Mouse (Mus musculus): Measurements from ENCODE around the gene Ctnnbip1. TPM values are rescaled to one million over a fixed set of nuclear protein-coding genes. Genes with fewer than 3 reads are reported as not detected.

Ctnnbip1 gene
- polyA plus RNA-seq, 1 experiment from 2014 or later, result 24.6 TPM

DNA sequence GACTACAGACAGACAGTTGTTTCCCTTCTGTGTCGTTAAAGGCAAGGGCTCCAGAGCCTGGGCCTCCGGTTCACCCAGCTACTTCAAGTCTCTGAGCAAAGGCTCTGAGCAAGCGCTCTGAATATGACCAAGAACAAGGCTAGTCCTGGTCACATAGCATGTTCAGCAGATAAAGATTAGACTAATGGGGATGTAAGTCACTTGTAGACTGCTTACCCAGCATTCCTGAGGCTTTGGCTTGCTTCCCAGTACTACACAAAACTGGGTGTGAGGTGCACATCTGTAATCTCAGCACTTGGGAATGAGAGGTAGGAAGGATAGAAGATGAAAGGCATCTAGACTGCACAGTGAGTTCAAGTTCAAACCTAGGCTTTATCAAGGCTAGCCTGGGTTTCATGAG, 40.4 kb downstream of the Ctnnbip1 start:
- H3K9me3 ChIP-seq (ENCODE audit: control insufficient read depth, low read length), result no peaks in the 10 kb centered on the region
- H3K4me2 ChIP-seq, result no peak overlapping the region
- DNase-seq (ENCODE audit: low spot score) (no peak), ATAC-seq (replicated peaks; ENCODE audit: low FRiP score) (no peak)
- no peak overlapping the region for H3K4me3 ChIP-seq (ENCODE audit: low read depth, low read length)
- H3K27me3 ChIP-seq (replicated peaks; ENCODE audit: control insufficient read depth, insufficient read depth, low read length), result peaks cover 3% of the 10 kb centered on the region; the same call in 1 of the 2 replicates
- H3K27ac ChIP-seq (ENCODE audit: low read depth, low read length), result no peak overlapping the region
- peaks cover 8% of the 10 kb centered on the region; the same call in 1 of the 2 replicates for H3K4me1 ChIP-seq (replicated peaks; ENCODE audit: control insufficient read depth, insufficient read depth, low read length)
- no peaks in the 10 kb centered on the region for H3K36me3 ChIP-seq (ENCODE audit: control insufficient read depth, insufficient read depth, low read length)
- WGBS, result 83% methylated on average over 3 of the region's 3 CpGs
- no peak overlapping the region for H3K9ac ChIP-seq (ENCODE audit: low read depth, low read length)

GRCm38 (mm10) chr4:149561392-149561791, 43.4 kb downstream of the Ctnnbip1 start:
- Histone ChIP-seq H3K9ac (ENCODE audit: low read depth, low read length) (no peak overlapping the region), H3K4me2 (no peak overlapping the region), H3K4me3 (ENCODE audit: low read depth, low read length) (no peak overlapping the region), H3K27ac (ENCODE audit: low read depth, low read length) (no peak overlapping the region), H3K27me3 (replicated peaks; ENCODE audit: control insufficient read depth, insufficient read depth, low read length) (peaks cover 3% of the 10 kb centered on the region; the same call in 1 of the 2 replicates), H3K4me1 (replicated peaks; ENCODE audit: control insufficient read depth, insufficient read depth, low read length) (peaks cover 8% of the 10 kb centered on the region; the same call in 1 of the 2 replicates), H3K36me3 (ENCODE audit: control insufficient read depth, insufficient read depth, low read length) (no peaks in the 10 kb centered on the region), H3K9me3 (ENCODE audit: control insufficient read depth, low read length) (no peaks in the 10 kb centered on the region)
- DNase-seq (ENCODE audit: low spot score), result no peak
- ATAC-seq (replicated peaks; ENCODE audit: low FRiP score), result no peak
- WGBS, result 82% methylated on average over 4 of the region's 4 CpGs

GRCm38 (mm10) chr4:149561986-149562904, 44.2 kb downstream of the Ctnnbip1 start:
- H3K36me3 ChIP-seq (ENCODE audit: control insufficient read depth, insufficient read depth, low read length), result no peaks in the 10 kb centered on the region
- no peak overlapping the region for H3K9ac ChIP-seq (ENCODE audit: low read depth, low read length)
- 0 out of 2 replicates have a peak overlapping the region, but pooled peaks have one; percentile 7 for H3K4me2 ChIP-seq
- peaks cover 3% of the 10 kb centered on the region; the same call in 1 of the 2 replicates for H3K27me3 ChIP-seq (replicated peaks; ENCODE audit: control insufficient read depth, insufficient read depth, low read length)
- WGBS, result 51% methylated on average over 21 of the region's 21 CpGs
- DNase-seq (ENCODE audit: low spot score) (no peak), ATAC-seq (replicated peaks; ENCODE audit: low FRiP score) (peak; percentile 60; the same call in 1 of the 2 replicates)
- peaks cover 8% of the 10 kb centered on the region; the same call in 1 of the 2 replicates for H3K4me1 ChIP-seq (replicated peaks; ENCODE audit: control insufficient read depth, insufficient read depth, low read length)
- H3K27ac ChIP-seq (ENCODE audit: low read depth, low read length), result peak overlapping the region; percentile 36; the same call in 1 of the 2 replicates
- no peaks in the 10 kb centered on the region for H3K9me3 ChIP-seq (ENCODE audit: control insufficient read depth, low read length)
- no peak overlapping the region for H3K4me3 ChIP-seq (ENCODE audit: low read depth, low read length)

DNA sequence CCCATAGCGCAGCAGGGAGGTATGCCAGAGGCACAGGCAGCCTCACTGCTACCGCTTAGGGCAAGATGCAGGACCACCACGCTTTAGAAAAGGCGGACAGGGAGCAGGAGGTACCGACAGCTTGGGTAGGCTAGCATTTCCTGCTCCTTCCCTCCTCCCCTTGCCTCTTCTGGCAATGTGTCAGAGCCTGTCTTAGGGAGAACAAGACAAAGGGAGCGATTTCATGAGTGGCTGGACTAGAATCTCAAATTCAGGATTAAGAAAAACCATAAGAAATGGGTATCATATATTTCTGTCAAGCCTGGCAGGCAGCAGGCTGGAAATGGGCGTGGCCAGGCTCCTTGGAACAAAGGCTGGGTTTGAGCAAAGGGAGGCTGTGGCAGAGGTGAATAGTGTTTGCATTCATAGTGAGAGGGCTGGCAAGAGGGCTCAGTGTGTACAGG, 44.9 kb downstream of the Ctnnbip1 start:
- H3K36me3 ChIP-seq (ENCODE audit: control insufficient read depth, insufficient read depth, low read length), result no peaks in the 10 kb centered on the region
- no peaks in the 10 kb centered on the region for H3K9me3 ChIP-seq (ENCODE audit: control insufficient read depth, low read length)
- no peak overlapping the region for H3K4me3 ChIP-seq (ENCODE audit: low read depth, low read length)
- 0 out of 2 replicates have a peak overlapping the region, but pooled peaks have one; percentile 7 for H3K4me2 ChIP-seq
- H3K4me1 ChIP-seq (replicated peaks; ENCODE audit: control insufficient read depth, insufficient read depth, low read length), result peaks cover 12% of the 10 kb centered on the region
- DNase-seq (ENCODE audit: low spot score) (no peak), ATAC-seq (replicated peaks; ENCODE audit: low FRiP score) (no peak)
- WGBS, result 46% methylated on average over 7 of the region's 7 CpGs
- H3K27ac ChIP-seq (ENCODE audit: low read depth, low read length), result 0 out of 2 replicates have a peak overlapping the region, but pooled peaks have one; percentile 36
- no peak overlapping the region for H3K9ac ChIP-seq (ENCODE audit: low read depth, low read length)
- H3K27me3 ChIP-seq (replicated peaks; ENCODE audit: control insufficient read depth, insufficient read depth, low read length), result peaks cover 3% of the 10 kb centered on the region; the same call in 1 of the 2 replicates

- Histone ChIP-seq H3K9me3 (ENCODE audit: control insufficient read depth, low read length) (no peaks in the 10 kb centered on the region), H3K4me1 (replicated peaks; ENCODE audit: control insufficient read depth, insufficient read depth, low read length) (peaks cover 12% of the 10 kb centered on the region), H3K27ac (ENCODE audit: low read depth, low read length) (no peak overlapping the region), H3K36me3 (ENCODE audit: control insufficient read depth, insufficient read depth, low read length) (no peaks in the 10 kb centered on the region), H3K4me3 (ENCODE audit: low read depth, low read length) (no peak overlapping the region), H3K9ac (ENCODE audit: low read depth, low read length) (no peak overlapping the region), H3K27me3 (replicated peaks; ENCODE audit: control insufficient read depth, insufficient read depth, low read length) (peaks cover 3% of the 10 kb centered on the region; the same call in 1 of the 2 replicates), H3K4me2 (no peak overlapping the region)
- 67% methylated on average over 10 of the region's 10 CpGs for WGBS
- no peak for DNase-seq (ENCODE audit: low spot score)
- ATAC-seq (replicated peaks; ENCODE audit: low FRiP score), result no peak
Measured at GRCm38 (mm10) chr4:149563941-149564361, 45.9 kb downstream of the Ctnnbip1 start.

DNA sequence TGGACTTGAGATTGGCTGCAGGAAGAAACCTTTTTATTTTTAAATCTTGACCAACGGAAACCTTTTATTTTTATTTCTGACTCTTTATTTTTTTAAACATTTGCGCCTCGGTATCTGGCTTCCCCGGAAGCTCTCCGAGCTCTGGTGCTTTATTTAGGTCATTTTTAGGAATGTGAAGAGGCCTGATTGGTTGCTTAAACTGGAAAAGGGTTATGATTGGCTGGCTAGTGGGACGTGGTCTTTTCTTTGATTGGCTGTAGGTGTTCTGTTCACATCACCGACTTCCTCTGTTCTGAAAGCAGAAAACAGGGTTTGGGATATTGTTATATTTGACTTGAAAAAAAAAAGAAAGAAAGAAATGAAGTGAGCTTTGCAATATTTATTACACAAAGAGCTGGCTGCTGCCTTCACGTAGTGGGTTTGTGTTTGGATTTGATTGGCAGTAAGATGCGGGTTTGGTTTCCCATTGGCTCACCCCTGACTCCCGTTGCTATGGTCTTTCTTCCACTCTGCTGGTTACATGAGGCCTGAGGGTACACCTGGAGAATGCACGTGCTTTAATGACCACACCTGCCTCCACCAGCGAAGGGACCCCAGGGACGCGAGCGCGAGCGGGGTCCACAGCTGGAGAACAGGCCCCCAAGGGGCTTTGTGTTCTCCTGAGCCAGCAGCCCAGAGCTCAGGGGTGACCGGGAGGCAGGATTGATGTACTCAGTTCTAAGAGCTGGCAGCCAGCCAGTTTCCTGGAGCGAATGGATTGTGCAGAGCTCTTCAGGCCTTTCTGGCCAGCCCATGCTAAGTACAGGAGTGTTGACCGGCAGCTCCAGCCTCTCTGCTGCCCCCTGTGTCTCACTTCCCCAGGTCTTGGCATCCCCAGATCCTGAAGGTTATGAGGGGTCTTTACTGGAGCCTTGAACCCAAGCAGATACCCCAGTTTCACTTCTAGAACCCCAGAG, 46.7 kb downstream of the Ctnnbip1 start:
- DNase-seq (ENCODE audit: low spot score) (no peak), ATAC-seq (replicated peaks; ENCODE audit: low FRiP score) (no peak)
- Histone ChIP-seq H3K4me3 (ENCODE audit: low read depth, low read length) (no peak overlapping the region), H3K27me3 (replicated peaks; ENCODE audit: control insufficient read depth, insufficient read depth, low read length) (peaks cover 3% of the 10 kb centered on the region; the same call in 1 of the 2 replicates), H3K36me3 (ENCODE audit: control insufficient read depth, insufficient read depth, low read length) (no peaks in the 10 kb centered on the region), H3K9me3 (ENCODE audit: control insufficient read depth, low read length) (no peaks in the 10 kb centered on the region), H3K27ac (ENCODE audit: low read depth, low read length) (no peak overlapping the region), H3K4me1 (replicated peaks; ENCODE audit: control insufficient read depth, insufficient read depth, low read length) (peaks cover 12% of the 10 kb centered on the region), H3K9ac (ENCODE audit: low read depth, low read length) (no peak overlapping the region), H3K4me2 (no peak overlapping the region)
- 66% methylated on average over 20 of the region's 20 CpGs for WGBS

GRCm38 (mm10) chr4:149567432-149568026, 49.5 kb downstream of the Ctnnbip1 start:
- H3K4me1 ChIP-seq (replicated peaks; ENCODE audit: control insufficient read depth, insufficient read depth, low read length), result peaks cover 8% of the 10 kb centered on the region
- no peak overlapping the region for H3K27ac ChIP-seq (ENCODE audit: low read depth, low read length)
- no peaks in the 10 kb centered on the region for H3K9me3 ChIP-seq (ENCODE audit: control insufficient read depth, low read length)
- WGBS, result 21% methylated on average over 8 of the region's 8 CpGs
- peaks cover 3% of the 10 kb centered on the region; the same call in 1 of the 2 replicates for H3K27me3 ChIP-seq (replicated peaks; ENCODE audit: control insufficient read depth, insufficient read depth, low read length)
- H3K4me3 ChIP-seq (ENCODE audit: low read depth, low read length), result no peak overlapping the region; the same call in 1 of the 2 replicates
- DNase-seq (ENCODE audit: low spot score) (peak; percentile 48), ATAC-seq (replicated peaks; ENCODE audit: low FRiP score) (0 out of 2 replicates have a peak, but pooled peaks have one; percentile 45)
- no peak overlapping the region for H3K9ac ChIP-seq (ENCODE audit: low read depth, low read length)
- no peaks in the 10 kb centered on the region for H3K36me3 ChIP-seq (ENCODE audit: control insufficient read depth, insufficient read depth, low read length)
- H3K4me2 ChIP-seq, result no peak overlapping the region

Measured in liver, embryonic 11.5 days (tissue).